Mouse (Mus musculus) brown adipose tissue, adult 24 weeks (tissue): ENCODE measurements at regions not wholly inside any gene's neighbourhood (a gene's known extent, or its start where the extent isn't known, plus 50 kb on each side); places are given as distances from the start of the nearest gene placed in this dataset.

ENCODE experiments used
- H3K27ac ChIP-seq: fragments of 200-500 bp; replicated peaks from 2 replicates; pipeline ENCODE4 v1.5.1; 2012; ENCODE audit warnings: low read depth, mild to moderate bottlenecking, low read length
- H3K4me1 ChIP-seq: fragments of 200-500 bp; 2 replicates; pipeline ENCODE4 v1.6.1; 2012; ENCODE audit warnings: low read length, mixed read lengths; ENCODE audit not compliant: control insufficient read depth, insufficient read depth, insufficient read length
- H3K4me3 ChIP-seq: fragments of 200-500 bp; 2 replicates; pipeline ENCODE4 v1.5.1; 2012; ENCODE audit warnings: low read depth, mild to moderate bottlenecking, low read length, moderate library complexity; ENCODE audit not compliant: insufficient read depth

DNA sequence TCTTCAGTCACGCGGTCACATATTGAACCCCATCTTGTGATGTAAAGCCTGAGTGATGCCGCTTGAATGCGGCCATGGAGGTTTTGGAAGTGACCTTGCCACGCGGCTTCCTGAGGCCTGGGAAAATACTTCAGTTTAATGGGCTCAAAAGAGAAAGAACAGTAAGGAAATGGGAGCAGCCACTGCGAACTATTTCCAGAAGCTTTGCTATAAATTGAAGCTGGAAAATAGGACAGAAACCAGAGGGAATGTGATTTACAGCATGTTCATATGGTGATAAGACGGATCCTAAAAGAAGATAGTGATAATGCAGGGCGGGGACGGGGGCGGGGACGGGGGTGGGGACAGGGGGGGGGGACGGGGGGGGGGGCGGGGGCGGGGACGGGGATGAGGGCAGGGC is 52.7 kb upstream of the Trpc4 start:
- H3K27ac ChIP-seq: no peak overlapping the region
- no peak overlapping the region for H3K4me3 ChIP-seq
- H3K4me1 ChIP-seq: no peaks in the 10 kb centered on the region

DNA sequence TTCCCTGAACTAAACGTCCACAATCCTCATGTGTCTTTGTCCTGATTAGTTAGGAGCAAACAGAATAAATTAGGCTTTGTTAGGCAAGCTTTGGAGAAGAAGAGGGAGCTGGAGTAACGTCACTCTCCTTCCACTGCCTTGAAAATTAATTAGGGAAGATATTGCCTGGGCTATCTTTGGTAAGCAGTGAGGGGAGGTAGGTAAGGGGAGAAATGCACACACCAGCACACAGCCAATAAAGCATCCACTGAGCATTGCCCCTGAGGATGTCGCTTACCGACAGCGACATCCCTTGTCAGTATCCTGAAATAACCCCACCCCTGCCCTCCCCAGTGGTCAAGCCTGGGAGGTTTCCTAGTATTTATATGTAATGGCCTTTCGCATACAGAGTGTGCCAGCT is 72.2 kb upstream of the Trpc4 start:
- H3K4me1 ChIP-seq: no peaks in the 10 kb centered on the region
- H3K27ac ChIP-seq: no peak overlapping the region
- no peak overlapping the region for H3K4me3 ChIP-seq

DNA sequence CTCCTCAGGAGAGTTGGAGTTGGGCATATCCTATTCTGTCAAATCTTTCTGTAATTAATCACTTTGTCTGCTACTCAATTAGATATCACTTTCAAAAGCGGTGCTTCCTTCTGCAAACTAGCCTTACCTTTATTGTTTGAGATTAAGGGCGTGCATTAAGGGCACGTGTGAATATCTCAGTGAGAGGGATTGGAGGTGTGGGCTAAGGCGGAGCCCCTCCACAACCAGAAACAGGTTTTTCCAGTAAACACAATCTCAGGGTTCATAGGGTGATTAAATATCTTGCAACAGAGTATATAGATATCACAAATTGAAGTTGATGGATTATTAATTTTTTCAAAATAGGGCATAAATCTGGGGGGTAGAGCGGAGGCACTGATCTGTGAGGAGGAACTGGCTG is 79.4 kb upstream of the Trpc4 start:
- no peak overlapping the region for H3K4me3 ChIP-seq
- H3K27ac ChIP-seq: no peak overlapping the region
- H3K4me1 ChIP-seq: no peaks in the 10 kb centered on the region

DNA sequence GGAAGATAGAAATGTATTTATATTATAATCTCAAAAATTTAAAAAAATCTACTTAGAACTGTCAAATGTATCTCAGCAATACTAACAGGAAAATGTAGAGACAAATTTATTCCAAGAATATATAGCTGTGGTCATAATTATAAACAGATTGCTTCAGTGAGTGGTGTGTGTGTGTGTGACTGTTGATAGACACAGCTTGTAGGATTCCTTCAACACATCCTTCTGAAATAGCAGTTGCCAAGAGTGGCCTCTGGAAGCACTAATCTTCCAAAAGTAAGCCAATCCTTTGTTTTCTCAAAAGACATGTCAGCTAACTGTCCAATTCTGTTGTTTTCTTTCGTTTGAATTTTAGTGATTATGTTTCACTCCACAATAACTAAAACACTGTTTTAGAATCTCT is 95.2 kb upstream of the Trpc4 start:
- no peak overlapping the region for H3K27ac ChIP-seq
- H3K4me3 ChIP-seq: no peak overlapping the region
- no peaks in the 10 kb centered on the region for H3K4me1 ChIP-seq

DNA sequence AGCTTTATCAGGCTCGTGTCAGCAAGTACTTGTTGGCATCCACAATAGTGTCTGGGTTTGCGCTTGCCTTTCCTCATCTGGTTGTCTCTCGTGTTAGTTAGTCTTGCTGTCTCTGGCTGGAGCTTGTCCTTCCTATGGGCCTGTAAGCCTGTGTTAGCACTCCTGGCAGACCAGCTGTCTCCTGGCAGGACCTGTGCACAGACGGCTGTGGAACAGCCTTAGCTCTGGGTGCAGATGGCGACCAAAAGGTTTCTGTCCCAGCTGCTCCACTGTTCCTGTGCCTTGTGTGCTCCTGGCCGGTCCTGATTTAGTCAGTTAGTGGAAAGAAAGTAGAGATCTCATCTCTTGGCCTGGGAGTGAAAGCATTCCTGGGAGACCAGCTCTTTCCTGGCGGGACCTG is 101.5 kb upstream of the Trpc4 start:
- Histone ChIP-seq H3K4me1 (no peaks in the 10 kb centered on the region), H3K27ac (no peak overlapping the region), H3K4me3 (no peak overlapping the region)

DNA sequence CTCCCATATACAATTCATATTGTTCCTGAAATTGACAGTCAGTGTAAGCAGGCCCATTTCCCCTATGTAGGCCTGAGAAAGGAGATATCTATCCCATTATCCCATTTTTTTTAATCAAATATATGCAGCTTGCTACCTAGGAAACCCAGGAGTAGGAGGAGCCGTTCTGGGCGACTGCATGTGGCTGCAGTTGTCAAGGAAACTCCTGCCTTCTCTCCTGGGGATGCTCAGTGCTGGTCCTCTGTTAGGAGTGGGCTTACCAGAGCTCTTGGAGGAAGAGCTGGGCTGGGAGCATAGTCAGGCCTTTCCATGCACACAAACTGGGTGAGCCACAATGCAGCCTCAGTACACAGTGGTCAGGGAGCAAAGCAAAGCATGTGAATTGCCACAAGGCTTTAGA is 106.5 kb upstream of the Trpc4 start:
- no peak overlapping the region for H3K27ac ChIP-seq
- no peak overlapping the region for H3K4me3 ChIP-seq
- H3K4me1 ChIP-seq: no peaks in the 10 kb centered on the region

DNA sequence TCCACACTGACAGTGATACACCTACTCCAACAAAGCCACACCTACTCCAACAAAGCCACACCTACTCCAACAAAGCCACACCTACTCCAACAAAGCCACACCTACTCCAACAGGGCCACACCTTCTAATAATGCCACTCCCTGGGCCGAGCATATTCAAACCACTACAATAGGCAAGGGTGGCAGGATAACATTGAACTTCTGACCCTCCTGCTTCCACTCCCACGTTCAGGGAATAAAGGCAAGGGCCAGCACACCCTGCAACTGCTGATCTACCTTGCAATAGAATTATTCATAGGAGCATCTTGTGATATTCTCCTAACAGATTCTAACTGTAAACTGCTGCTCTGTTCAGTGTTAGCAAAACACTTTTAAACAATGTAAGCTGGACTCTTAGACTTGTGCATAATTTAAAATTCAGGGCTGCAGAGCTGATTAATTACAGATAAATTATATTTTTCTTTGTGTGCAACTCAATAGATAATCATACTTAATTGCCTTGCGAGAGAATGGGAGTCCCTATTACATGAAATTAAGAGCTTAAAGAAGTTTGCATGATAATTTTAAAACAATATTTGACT is 107.7 kb upstream of the Trpc4 start:
- H3K4me3 ChIP-seq: no peak overlapping the region
- H3K27ac ChIP-seq: no peak overlapping the region
- H3K4me1 ChIP-seq: no peaks in the 10 kb centered on the region

DNA sequence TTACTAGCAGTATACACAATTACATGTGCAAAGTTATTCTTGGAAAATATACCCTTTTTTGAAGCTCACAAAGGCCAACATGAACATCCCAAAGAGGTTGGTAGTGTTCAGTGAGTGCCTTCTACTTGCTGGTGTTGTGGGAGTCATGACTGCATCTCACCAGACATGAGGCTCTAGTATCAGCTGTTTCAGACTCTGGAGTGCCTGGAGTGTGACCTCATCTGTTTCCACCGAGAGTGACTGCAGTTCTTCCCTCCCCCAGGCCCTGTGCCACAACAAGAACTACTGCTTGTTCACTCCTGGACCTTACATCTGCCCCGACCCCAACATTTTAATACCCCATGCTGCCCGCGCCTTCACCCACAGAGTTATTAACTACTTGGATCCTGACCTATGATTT is 128.5 kb upstream of the Trpc4 start:
- H3K4me1 ChIP-seq: no peaks in the 10 kb centered on the region; the same call in 1 of the 2 replicates
- no peak overlapping the region for H3K4me3 ChIP-seq
- H3K27ac ChIP-seq: no peak overlapping the region

DNA sequence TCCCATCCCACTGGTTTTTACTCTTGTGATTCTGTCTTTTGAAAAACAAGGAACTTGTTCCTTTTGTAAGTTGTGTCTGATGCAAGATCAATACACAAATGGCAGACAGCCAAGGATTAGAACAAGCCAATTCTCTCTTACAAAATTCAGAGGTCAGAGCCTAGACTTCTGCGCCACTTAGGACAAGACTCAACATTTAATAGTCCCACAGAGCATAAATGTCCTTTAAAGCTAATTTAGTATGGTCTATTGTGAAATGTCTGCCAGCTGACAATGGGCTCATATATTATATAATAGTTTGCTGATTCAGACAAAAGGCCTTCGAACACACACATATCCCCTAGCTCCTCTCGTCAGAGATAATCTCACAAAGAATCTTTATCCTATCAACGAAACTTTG is 135.6 kb upstream of the Trpc4 start:
- peak overlapping the region; percentile 80 for H3K27ac ChIP-seq
- no peak overlapping the region for H3K4me3 ChIP-seq
- peaks cover 3% of the 10 kb centered on the region for H3K4me1 ChIP-seq

DNA sequence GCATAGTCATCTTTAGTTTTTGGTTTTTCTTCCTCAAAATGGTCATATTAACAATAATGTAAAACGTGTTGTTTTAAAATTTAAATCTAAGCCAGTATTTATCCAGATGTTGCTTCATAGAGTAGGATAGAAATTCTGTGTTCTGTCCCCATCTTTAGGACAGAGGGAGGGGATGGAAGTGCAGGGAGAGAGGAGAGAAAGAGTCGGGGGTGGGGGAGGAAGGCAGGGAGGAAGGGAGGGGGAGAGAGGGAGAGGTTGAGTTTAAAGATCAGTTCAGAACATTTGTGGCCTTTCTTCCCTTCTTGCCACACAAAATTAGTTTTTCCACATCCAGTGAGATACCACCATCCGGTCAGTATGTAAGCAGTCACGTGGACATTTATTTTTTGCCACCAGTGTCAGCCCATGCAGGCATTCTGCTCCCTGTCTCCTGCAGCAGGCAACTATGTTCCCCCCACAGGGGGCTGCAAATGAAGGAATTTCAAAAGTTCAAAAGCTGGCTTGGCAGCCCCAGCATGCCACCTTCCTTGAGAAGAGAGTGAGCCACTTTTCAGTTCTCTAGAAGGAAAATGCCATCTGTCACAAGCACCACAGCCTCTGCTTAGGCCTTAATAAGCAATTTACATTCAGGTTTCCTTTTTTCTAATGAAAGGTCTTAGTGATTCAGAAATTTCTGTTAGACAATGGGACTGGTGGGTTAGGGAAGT is 137.7 kb upstream of the Trpc4 start:
- H3K4me1 ChIP-seq: peaks cover 3% of the 10 kb centered on the region
- no peak overlapping the region for H3K4me3 ChIP-seq
- no peak overlapping the region for H3K27ac ChIP-seq

DNA sequence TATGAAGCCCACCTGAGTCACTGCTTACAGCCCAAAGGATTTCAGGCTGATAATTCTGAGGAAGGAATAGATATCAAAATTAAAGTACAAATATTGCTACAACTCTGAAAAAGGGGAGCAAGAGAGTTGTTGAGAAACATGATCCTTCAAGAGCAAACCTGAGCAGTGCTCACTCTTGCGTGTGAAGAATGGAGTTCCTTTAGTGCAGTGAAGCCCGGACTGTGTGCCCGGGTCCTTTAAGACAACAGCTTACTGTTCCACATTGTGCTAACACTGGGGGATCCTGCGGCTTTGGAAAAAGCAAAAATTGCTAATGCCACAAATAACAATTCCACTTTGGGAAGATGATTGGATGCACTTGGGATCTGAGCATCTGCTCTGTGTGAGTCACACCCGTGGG is 139.0 kb upstream of the Trpc4 start:
- Histone ChIP-seq H3K4me1 (peaks cover 3% of the 10 kb centered on the region; the same call in 1 of the 2 replicates), H3K4me3 (no peak overlapping the region), H3K27ac (no peak overlapping the region)

DNA sequence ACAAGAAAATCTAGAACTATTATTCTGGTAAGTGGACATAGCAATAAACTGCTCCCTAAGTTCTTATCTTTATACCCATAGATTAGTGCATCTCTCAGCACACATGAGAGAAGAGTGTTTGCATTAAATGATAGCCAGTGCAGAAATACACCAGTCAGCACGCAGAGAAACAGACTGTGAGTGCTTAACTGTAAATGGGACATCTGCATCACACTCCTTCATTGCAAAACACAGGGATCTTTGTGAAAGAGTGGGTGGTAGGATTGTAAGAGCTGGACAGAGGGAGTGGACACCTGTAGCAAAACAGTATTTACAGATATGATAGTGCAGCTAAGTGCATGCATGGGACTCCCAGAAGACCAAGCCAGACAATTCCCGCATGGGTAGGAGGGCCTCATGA is 144.8 kb upstream of the Trpc4 start:
- H3K4me1 ChIP-seq: no peaks in the 10 kb centered on the region
- H3K4me3 ChIP-seq: no peak overlapping the region
- H3K27ac ChIP-seq: no peak overlapping the region

DNA sequence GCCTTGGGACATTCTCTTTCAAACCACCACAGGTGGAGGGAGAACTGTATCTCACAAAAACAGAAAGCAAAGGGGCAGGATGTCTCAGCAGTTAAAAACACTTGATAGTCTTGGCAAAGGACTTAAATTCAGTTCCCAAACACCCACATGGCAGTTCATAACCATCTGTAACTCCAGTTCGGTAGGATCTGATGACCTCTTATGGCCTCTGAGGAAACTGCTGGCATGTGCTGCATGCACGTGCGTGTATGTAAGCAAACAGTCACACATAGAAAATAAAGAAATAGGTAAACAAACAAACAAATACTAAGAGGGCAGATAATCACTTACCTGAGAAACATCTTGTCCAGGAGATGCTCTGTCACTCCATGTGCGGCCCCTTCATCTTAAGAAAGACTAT is 129.4 kb upstream of the Ufm1 start:
- no peaks in the 10 kb centered on the region for H3K4me1 ChIP-seq
- H3K4me3 ChIP-seq: no peak overlapping the region
- H3K27ac ChIP-seq: no peak overlapping the region

DNA sequence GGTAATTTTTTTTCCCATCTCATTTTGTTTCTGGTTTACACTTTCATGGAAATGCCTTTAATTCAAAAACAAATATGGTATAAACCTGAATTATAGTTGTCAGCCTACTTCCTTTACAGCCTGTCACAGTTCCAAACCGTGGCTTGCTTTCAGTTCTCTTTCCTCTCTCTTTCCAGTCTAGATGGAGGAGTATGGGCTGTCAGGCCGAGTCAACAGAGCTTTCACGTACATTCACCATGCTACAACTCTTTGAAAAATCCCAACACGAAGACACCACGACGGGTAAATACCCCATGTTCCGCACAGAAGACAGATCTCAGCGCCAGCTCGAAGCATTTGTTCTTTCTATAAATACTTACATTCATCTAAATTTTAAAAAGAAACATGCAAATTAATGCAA is 125.2 kb upstream of the Ufm1 start:
- H3K4me3 ChIP-seq: no peak overlapping the region
- no peak overlapping the region for H3K27ac ChIP-seq
- no peaks in the 10 kb centered on the region for H3K4me1 ChIP-seq

DNA sequence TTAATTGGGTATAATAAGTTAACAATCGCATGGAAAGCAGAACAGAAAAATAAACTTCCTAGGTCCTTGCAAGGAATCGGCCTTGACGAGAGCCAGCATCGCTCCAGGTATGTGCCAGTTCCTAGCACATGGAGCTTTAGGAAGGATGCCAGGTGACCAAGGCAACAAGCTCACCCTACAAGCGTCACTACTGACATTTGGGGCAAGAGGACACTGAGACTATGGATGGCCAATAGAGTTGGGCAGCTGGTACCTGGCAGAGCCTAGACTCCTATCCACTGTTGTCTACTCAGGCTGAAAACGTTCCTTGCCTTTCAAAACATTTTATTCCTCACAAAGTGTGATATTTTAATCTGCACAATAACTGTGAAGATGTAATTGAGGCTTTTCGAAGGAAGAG is 124.6 kb upstream of the Ufm1 start:
- Histone ChIP-seq H3K4me1 (no peaks in the 10 kb centered on the region), H3K4me3 (no peak overlapping the region), H3K27ac (no peak overlapping the region)

DNA sequence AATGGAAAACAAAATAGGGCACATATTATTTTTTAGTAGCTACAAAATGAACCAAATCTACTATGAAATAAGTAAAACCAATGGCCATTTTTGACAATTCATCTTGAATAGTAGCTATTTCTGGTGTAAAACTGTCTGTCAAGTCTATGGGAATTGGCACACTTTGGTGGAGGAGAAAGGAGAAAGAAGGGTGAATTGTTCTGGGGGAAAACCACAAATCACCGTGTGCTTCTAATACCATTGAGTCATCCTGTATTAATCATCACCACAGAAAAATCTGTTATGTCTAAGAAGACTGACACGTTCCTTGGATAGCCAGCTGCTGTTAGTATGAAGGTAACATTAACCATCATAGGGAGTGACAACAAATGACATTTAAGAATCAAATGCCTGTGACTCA is 123.7 kb upstream of the Ufm1 start:
- H3K4me3 ChIP-seq: no peak overlapping the region
- no peaks in the 10 kb centered on the region for H3K4me1 ChIP-seq
- H3K27ac ChIP-seq: no peak overlapping the region
